Mouse (Mus musculus) liver, embryonic 14.5 days (tissue): ENCODE data around the gene Btf3. TPM values are rescaled to one million over a fixed set of nuclear protein-coding genes. Genes with fewer than 3 reads are reported as not detected.

Experiments
- ATAC-seq: fragments of 200-750 bp; cut with Nextera tagmentation; 2 replicates; pipeline ENCODE4 v1.8.0; 2017; ENCODE audit warnings: moderate number of reproducible peaks, mild to moderate bottlenecking, moderate library complexity; ENCODE audit not compliant: insufficient read depth
- DNase-seq, 3 experiments: peaks; one replicate each; pipeline ENCODE4 v3.0.0-alpha.2; 2012 to 2013; ENCODE audit warnings: low read depth in 3 of 3, low spot score in 3 of 3
- H3K27ac ChIP-seq: fragments of 300-500 bp; sonication (generic); 2 replicates; pipeline ENCODE4 v1.5.1; 2014; ENCODE audit warnings: moderate library complexity, mild to moderate bottlenecking, control low read depth, inconsistent platforms
- H3K27me3 ChIP-seq: fragments of 300-500 bp; sonication (generic); 2 replicates; pipeline ENCODE4 v1.6.1; 2014; ENCODE audit warnings: mild to moderate bottlenecking, low read length, moderate library complexity; ENCODE audit not compliant: control insufficient read depth, insufficient read depth
- H3K36me3 ChIP-seq: fragments of 300-500 bp; sonication (generic); replicated peaks from 2 replicates; pipeline ENCODE4 v1.6.1; 2014; ENCODE audit warnings: low read depth; ENCODE audit not compliant: control insufficient read depth, insufficient read depth
- H3K4me1 ChIP-seq, 2 experiments: fragments of 200-500 bp in 1 of 2; fragments of 300-500 bp in 1 of 2; sonication (generic) in 1 of 2; replicated peaks; 2 replicates each; pipeline ENCODE4 v1.6.1; 2012 to 2014; ENCODE audit warnings: antibody characterized with exemption in 1 of 2, inconsistent platforms in 1 of 2, low read length in 1 of 2; ENCODE audit not compliant: control insufficient read depth in 2 of 2, insufficient read depth in 2 of 2
- H3K4me2 ChIP-seq: fragments of 300-500 bp; sonication (generic); 2 replicates; pipeline ENCODE4 v1.6.1; 2014; ENCODE audit warnings: low read depth, mild to moderate bottlenecking, control low read depth, moderate library complexity
- H3K4me3 ChIP-seq, 2 experiments: fragments of 200-500 bp in 1 of 2; fragments of 300-500 bp in 1 of 2; sonication (generic) in 1 of 2; 2 replicates each; pipeline ENCODE4 v1.5.1; 2012 to 2014; ENCODE audit warnings: low read depth in 2 of 2, low read length in 2 of 2, mild to moderate bottlenecking in 2 of 2, control low read depth in 1 of 2, inconsistent platforms in 1 of 2, moderate library complexity in 1 of 2; ENCODE audit not compliant: insufficient read depth in 1 of 2
- H3K9ac ChIP-seq: fragments of 300-500 bp; sonication (generic); replicated peaks from 2 replicates; pipeline ENCODE4 v1.6.1; 2014; ENCODE audit warnings: mild to moderate bottlenecking, control low read depth, moderate library complexity
- H3K9me3 ChIP-seq: fragments of 300-500 bp; sonication (generic); 2 replicates; pipeline ENCODE4 v1.6.1; 2016; ENCODE audit warnings: low read length, mixed read lengths; ENCODE audit not compliant: control insufficient read depth
- CTCF ChIP-seq: IDR thresholded peaks from 2 replicates; pipeline ENCODE4 v1.5.1; 2016; ENCODE audit warnings: antibody characterized with exemption, low read depth, control low read depth
- EP300 ChIP-seq: IDR thresholded peaks from 2 replicates; pipeline ENCODE4 v1.6.1; 2016; ENCODE audit warnings: antibody characterized with exemption, low read depth
- WGBS: fragments of 180-500 bp; shearing (Covaris S2); extraction: QIAGEN DNeasy Blood & Tissue Kit; methylation state at CpG from one replicate; pipeline ENCODE4 v1.1.7; 2014; ENCODE audit not compliant: insufficient replicate concordance; 5-methylcytosine and 5-hydroxymethylcytosine counted together
- polyA plus RNA-seq, 2 experiments: library from polyadenylated mRNA; depleted of rRNA in 1 of 2; stranded (reverse) in 1 of 2; unstranded in 1 of 2; fragments of >200 nt; fragmentation: Nextera tagmentation in 1 of 2; extraction: Ambion mirVana in 1 of 2; gene quantifications; 2 replicates each; pipeline versions ENCODE4 v1.2.1 to v1.2.3; 2012 to 2014

Gene Btf3
- polyA plus RNA-seq, 2 experiments = 339 to 401 TPM

DNA sequence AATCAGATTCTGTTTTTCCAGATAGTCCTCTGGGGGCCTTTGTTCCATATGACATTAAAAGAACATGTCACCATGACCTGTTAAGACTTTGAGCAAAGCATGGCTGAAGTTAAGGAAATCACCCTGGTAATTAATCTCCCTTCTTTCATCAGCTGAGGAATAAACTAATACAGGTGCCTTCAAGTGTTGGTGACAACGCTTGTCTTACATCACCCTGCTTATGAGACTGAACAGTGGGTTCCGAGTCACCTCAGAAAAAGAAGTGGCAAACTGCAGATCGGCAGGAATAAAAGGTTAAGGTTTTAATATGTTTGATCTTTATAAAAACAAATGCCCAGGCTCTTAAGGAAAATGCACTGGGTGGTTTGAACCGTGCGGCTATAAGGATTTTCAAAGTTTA, 37.1 kb downstream of the Btf3 start, which contains the start of gene Gm21976:
TSS of gene Gm21976 (plus strand) at position 202 of the 400 bp plus-strand sequence.
- WGBS = 69% methylated on average over 5 of the region's 5 CpGs
- no peak within 1 kb of the TSS for H3K4me3 ChIP-seq
- H3K27ac ChIP-seq = no peak within 1 kb of the TSS
- peaks cover 0 to 8% of the 10 kb centered on the region in 2 experiments; a peak in 2 of 4 replicates for H3K4me1 ChIP-seq
- DNase-seq = no peak
- H3K36me3 ChIP-seq = no peaks in the 10 kb centered on the region
- no peak within 1 kb of the TSS for H3K9ac ChIP-seq
- no peak for ATAC-seq
- H3K4me2 ChIP-seq = no peak within 1 kb of the TSS
- no peaks in the 10 kb centered on the region for H3K27me3 ChIP-seq
- no peaks in the 10 kb centered on the region for H3K9me3 ChIP-seq
- TF ChIP-seq CTCF (no peak), EP300 (no peak)

DNA sequence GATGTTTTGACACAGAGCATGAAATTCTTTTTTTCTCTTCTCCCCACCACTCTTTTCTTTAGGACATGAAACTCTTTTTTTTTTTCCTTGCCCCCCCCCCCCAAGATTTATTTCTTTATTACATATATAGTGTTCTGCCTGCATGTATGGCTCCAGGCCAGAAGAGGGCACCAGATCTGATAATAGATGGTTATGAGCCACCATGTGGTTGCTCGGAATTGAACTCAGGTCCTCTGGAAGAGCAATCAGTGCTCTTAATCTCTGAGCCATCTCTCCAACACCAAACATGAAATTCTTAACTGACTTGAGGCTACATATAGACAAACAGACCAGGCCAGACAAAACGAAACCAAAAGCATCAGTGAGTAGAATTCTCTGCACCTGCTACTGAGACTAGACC, 39.3 kb downstream of the Btf3 start:
- H3K36me3 ChIP-seq = peaks cover 7% of the 10 kb centered on the region; the same call in 1 of the 2 replicates
- no peak for ATAC-seq
- no peak overlapping the region for H3K9ac ChIP-seq
- peaks cover 0 to 8% of the 10 kb centered on the region in 2 experiments; a peak in 2 of 4 replicates for H3K4me1 ChIP-seq
- no peak overlapping the region for H3K4me2 ChIP-seq
- WGBS = 61% methylated on average over 2 of the region's 2 CpGs
- H3K27me3 ChIP-seq = no peaks in the 10 kb centered on the region
- H3K4me3 ChIP-seq = no peak overlapping the region
- DNase-seq = no peak
- H3K9me3 ChIP-seq = no peaks in the 10 kb centered on the region
- TF ChIP-seq EP300 (no peak), CTCF (peak; percentile 27; the same call in 1 of the 2 replicates)
- H3K27ac ChIP-seq = no peak overlapping the region

DNA sequence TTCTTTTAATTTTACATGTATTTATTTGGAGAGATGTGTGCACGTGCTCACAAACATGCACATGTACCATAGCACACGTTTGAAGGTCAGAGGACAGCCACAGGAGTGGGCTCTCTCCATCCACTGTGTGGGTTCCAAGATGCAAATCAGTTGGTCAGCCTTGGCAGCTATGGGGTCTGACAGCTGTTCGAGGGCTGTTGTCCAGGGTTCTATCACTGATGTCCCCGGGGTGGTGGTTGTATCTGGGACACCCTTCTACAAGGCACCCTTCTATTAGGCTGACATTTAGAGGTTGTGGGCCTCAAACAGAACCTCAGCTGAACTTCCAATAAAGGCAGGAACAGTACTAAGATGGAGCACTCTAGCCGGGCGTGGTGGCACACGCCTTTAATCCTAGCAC, 40.6 kb downstream of the Btf3 start:
- TF ChIP-seq CTCF (no peak), EP300 (no peak)
- H3K9ac ChIP-seq = no peak overlapping the region
- DNase-seq (no peak), ATAC-seq (no peak)
- H3K27ac ChIP-seq = no peak overlapping the region
- WGBS = 64% methylated on average over 7 of the region's 7 CpGs
- no peaks in the 10 kb centered on the region for H3K9me3 ChIP-seq
- no peak overlapping the region for H3K4me3 ChIP-seq
- H3K36me3 ChIP-seq = peaks cover 7% of the 10 kb centered on the region; the same call in 1 of the 2 replicates
- no peak overlapping the region for H3K4me2 ChIP-seq
- no peaks in the 10 kb centered on the region for H3K27me3 ChIP-seq
- peaks cover 0 to 8% of the 10 kb centered on the region in 2 experiments; a peak in 2 of 4 replicates for H3K4me1 ChIP-seq

DNA sequence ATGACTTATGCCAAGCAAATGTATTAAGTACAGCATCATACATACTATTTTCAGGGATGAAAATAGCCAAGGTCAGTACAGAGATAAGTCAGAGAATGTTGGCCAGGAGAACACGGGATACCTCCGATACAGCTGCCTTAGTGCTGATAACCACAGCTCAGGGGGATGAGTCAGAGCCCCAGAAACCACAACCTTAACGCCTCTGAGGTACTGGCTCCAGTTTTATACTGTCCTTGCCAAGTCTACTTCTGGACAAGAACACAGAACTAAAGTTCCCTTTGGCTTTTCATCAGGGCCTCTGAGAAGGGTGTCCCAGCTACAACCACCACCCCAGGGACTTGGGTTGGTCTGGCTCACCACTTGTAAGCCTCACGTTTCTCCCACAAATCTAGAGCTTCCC, 41.2 kb downstream of the Btf3 start:
- Histone ChIP-seq H3K27ac (no peak overlapping the region), H3K4me2 (no peak overlapping the region), H3K36me3 (peaks cover 7% of the 10 kb centered on the region; the same call in 1 of the 2 replicates), H3K4me3 (no peak overlapping the region), H3K9ac (no peak overlapping the region), H3K27me3 (no peaks in the 10 kb centered on the region), H3K9me3 (no peaks in the 10 kb centered on the region), H3K4me1 (peaks cover 0 to 8% of the 10 kb centered on the region in 2 experiments; a peak in 2 of 4 replicates)
- ATAC-seq (peak; percentile 69; the same call in 1 of the 2 replicates), DNase-seq (no peak)
- 15% methylated on average over 4 of the region's 4 CpGs for WGBS
- peak; percentile 51 for TF ChIP-seq EP300
- no peak for TF ChIP-seq CTCF

DNA sequence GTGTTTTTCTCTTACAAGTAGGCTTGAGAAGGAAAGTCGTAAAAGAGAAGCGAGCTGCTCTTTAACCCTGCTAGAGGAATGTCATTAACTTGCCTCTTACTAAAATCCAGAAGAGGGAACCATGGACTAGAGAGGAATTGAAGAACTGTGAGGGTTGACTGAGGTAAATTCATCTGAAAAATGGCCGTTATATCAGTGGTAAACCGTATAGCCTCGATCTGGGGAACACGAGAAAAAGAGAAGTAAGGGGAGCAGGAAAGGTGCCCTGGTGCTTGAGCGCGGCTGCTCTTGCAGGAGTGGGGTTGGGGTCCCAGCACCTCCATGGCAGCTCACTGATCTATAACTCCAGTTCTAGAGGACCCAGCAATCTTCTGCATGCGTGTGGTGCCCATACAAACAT, 42.8 kb downstream of the Btf3 start:
- no peak overlapping the region for H3K4me3 ChIP-seq
- ATAC-seq (no peak), DNase-seq (no peak)
- no peak overlapping the region for H3K9ac ChIP-seq
- no peaks in the 10 kb centered on the region for H3K9me3 ChIP-seq
- no peak for TF ChIP-seq EP300
- TF ChIP-seq CTCF = no peak
- peaks cover 7% of the 10 kb centered on the region; the same call in 1 of the 2 replicates for H3K36me3 ChIP-seq
- H3K4me2 ChIP-seq = no peak overlapping the region
- no peaks in the 10 kb centered on the region for H3K27me3 ChIP-seq
- H3K27ac ChIP-seq = no peak overlapping the region
- 76% methylated on average over 9 of the region's 9 CpGs for WGBS
- H3K4me1 ChIP-seq = peaks cover 0 to 8% of the 10 kb centered on the region in 2 experiments; a peak in 2 of 4 replicates
